Mouse (Mus musculus): ENCODE results near the gene Gm10718. TPM values are rescaled to one million over a fixed set of nuclear protein-coding genes. Genes with fewer than 3 reads are reported as not detected.
A peak's percentile ranks its signal among the peaks of the same experiment; 100 is the strongest.
"Not testable (repeated sequence)": the region's sequence is repeated elsewhere in the genome, so short reads cannot be mapped to it uniquely, and the experiment has no call there.

The Gm10718 gene
- 0.50 and 1.1 TPM in 2 replicates for polyA plus RNA-seq (2016; fragmentation: Nextera tagmentation; extraction: Ambion mirVana)

- H3K27ac ChIP-seq (replicated peaks); H3K36me3 ChIP-seq; H3K4me2 ChIP-seq (replicated peaks); H3K9me3 ChIP-seq; H3K4me1 ChIP-seq; H3K9ac ChIP-seq (replicated peaks); H3K4me3 ChIP-seq; ATAC-seq (ENCODE audit: low FRiP score, low read depth); H3K27me3 ChIP-seq: not testable (repeated sequence)
- WGBS = 74% methylated on average over 12 of the region's 13 CpGs
Measured at GRCm38 (mm10) chr9:3023312-3023984, at the start of gene Gm10718. Gm10718 (plus strand) TSS chr9:3023547.

DNA sequence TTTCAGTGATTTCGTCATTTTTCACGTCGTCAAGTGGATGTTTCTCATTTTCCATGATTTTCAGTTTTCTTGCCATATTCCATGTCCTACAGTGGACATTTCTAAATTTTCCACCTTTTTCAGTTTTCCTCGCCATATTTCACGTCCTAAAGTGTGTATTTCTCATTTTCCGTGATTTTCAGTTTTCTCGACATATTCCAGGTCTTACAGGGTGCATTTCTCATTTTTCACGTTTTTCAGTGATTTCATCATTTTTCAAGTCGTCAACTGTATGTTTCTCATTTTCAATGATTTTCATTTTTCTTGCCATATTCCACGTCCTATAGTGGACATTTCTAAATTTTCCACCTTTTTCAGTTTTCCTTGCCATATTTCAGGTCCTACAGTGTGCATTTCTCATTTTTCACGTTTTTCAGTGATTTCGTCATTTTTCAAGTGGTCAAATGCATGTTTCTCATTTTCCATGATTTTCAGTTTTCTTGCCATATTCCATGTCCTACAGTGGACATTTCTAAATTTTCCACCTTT, 22.8 kb upstream of the Gm10718 start, which contains the start of gene Gm10722:
Gene Gm10722 (plus strand): TSS at position 478 of the 528 bp plus-strand sequence.
- H3K4me2 ChIP-seq (replicated peaks); H3K9ac ChIP-seq (replicated peaks); H3K9me3 ChIP-seq; H3K36me3 ChIP-seq; H3K27me3 ChIP-seq; H3K27ac ChIP-seq (replicated peaks); H3K4me3 ChIP-seq; H3K4me1 ChIP-seq; ATAC-seq (ENCODE audit: low FRiP score, low read depth): not testable (repeated sequence)
- 73% methylated on average over 12 of the region's 12 CpGs for WGBS

DNA sequence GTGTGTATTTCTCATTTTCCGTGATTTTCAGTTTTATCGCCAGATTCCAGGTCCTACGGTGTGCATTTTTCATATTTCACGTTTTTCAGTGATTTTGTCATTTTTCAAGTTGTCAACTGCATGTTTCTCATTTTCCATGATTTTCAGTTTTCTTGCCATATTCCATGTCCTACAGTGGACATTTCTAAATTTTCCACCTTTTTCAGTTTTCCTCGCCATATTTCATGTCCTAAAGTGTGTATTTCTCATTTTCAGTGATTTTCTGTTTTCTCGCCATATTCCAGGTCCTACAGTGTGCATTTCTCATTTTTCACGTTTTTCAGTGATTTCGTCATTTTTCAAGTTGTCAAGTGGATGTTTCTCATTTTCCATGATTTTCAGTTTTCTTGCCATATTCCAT, 22.3 kb upstream of the Gm10718 start:
- not testable (repeated sequence) for H3K4me1 ChIP-seq; H3K4me2 ChIP-seq (replicated peaks); ATAC-seq (ENCODE audit: low FRiP score, low read depth); H3K4me3 ChIP-seq; H3K27ac ChIP-seq (replicated peaks); H3K36me3 ChIP-seq; H3K9ac ChIP-seq (replicated peaks); H3K9me3 ChIP-seq; H3K27me3 ChIP-seq
- 66% methylated on average over 8 of the region's 8 CpGs for WGBS

GRCm38 (mm10) chr9:3001948-3002659, 21.2 kb upstream of the Gm10718 start:
- not testable (repeated sequence) for H3K4me3 ChIP-seq; H3K36me3 ChIP-seq; H3K9me3 ChIP-seq; H3K27ac ChIP-seq (replicated peaks); H3K4me1 ChIP-seq; H3K4me2 ChIP-seq (replicated peaks); H3K27me3 ChIP-seq
- 0 out of 2 replicates have a peak overlapping the region, but pooled peaks have one; percentile 0 for H3K9ac ChIP-seq (replicated peaks)
- peak; percentile 87 for ATAC-seq (ENCODE audit: low FRiP score, low read depth)
- WGBS = 67% methylated on average over 9 of the region's 11 CpGs

GRCm38 (mm10) chr9:3002794-3003396, 20.5 kb upstream of the Gm10718 start, which contains the start of gene Gm11168:
Gm11168 (plus strand) TSS chr9:3003346.
- H3K27me3 ChIP-seq; H3K4me3 ChIP-seq; H3K4me2 ChIP-seq (replicated peaks); H3K27ac ChIP-seq (replicated peaks); H3K36me3 ChIP-seq; H3K4me1 ChIP-seq; ATAC-seq (ENCODE audit: low FRiP score, low read depth); H3K9me3 ChIP-seq: not testable (repeated sequence)
- 77% methylated on average over 6 of the region's 14 CpGs for WGBS
- H3K9ac ChIP-seq (replicated peaks) = 0 out of 2 replicates have a peak within 1 kb of the TSS, but pooled peaks have one; percentile 0

DNA sequence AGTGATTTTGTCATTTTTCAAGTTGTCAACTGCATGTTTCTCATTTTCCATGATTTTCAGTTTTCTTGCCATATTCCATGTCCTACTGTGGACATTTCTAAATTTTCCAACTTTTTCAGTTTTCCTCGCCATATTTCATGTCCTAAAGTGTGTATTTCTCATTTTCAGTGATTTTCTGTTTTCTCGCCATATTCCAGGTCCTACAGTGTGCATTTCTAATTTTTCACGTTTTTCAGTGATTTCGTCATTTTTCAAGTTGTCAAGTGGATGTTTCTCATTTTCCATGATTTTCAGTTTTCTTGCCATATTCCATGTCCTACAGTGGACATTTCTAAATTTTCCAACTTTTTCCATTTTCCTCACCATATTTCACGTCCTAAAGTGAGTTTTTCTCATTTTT, 17.2 kb upstream of the Gm10718 start:
- H3K9me3 ChIP-seq; H3K4me1 ChIP-seq; H3K4me2 ChIP-seq (replicated peaks); H3K9ac ChIP-seq (replicated peaks); H3K36me3 ChIP-seq; H3K4me3 ChIP-seq; H3K27ac ChIP-seq (replicated peaks); H3K27me3 ChIP-seq; ATAC-seq (ENCODE audit: low FRiP score, low read depth): not testable (repeated sequence)
- 84% methylated on average over 1 of the region's 5 CpGs for WGBS

GRCm38 (mm10) chr9:3006636-3007035, 16.7 kb upstream of the Gm10718 start:
- H3K9ac ChIP-seq (replicated peaks); H3K4me3 ChIP-seq; H3K36me3 ChIP-seq; H3K27ac ChIP-seq (replicated peaks); H3K4me2 ChIP-seq (replicated peaks); H3K4me1 ChIP-seq; H3K27me3 ChIP-seq; H3K9me3 ChIP-seq: not testable (repeated sequence)
- WGBS = 70% methylated on average over 8 of the region's 8 CpGs
- ATAC-seq (ENCODE audit: low FRiP score, low read depth) = peak; percentile 77

GRCm38 (mm10) chr9:3007272-3007671, 16.1 kb upstream of the Gm10718 start:
- WGBS = 77% methylated on average over 8 of the region's 9 CpGs
- not testable (repeated sequence) for H3K27me3 ChIP-seq

DNA sequence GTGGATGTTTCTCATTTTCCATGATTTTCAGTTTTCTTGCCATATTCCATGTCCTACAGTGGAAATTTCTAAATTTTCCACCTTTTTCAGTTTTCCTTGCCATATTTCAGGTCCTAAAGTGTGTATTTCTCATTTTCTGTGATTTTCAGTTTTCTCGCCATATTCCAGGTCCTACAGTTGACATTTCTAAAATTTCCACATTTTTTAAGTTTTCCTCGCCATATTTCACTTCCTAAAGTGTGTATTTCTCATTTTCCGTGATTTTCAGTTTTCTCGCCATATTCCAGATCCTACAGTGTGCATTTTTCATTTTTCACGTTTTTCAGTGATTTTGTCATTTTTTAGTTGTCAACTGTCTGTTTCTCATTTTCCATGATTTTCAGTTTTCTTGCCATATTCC, 14.0 kb upstream of the Gm10718 start:
- not testable (repeated sequence) for H3K4me1 ChIP-seq; H3K9ac ChIP-seq (replicated peaks); H3K36me3 ChIP-seq; H3K4me2 ChIP-seq (replicated peaks); H3K4me3 ChIP-seq; H3K27ac ChIP-seq (replicated peaks); H3K27me3 ChIP-seq; H3K9me3 ChIP-seq
- ATAC-seq (ENCODE audit: low FRiP score, low read depth) = peak; percentile 20
- no CpG with 5 or more reads among the region's 5 CpGs for WGBS

More at GRCm38 (mm10) chr9:3007272-3007671, 16.1 kb upstream of the Gm10718 start:
- H3K4me1 ChIP-seq; H3K9ac ChIP-seq (replicated peaks); H3K27ac ChIP-seq (replicated peaks); H3K4me3 ChIP-seq; H3K4me2 ChIP-seq (replicated peaks); H3K9me3 ChIP-seq; H3K36me3 ChIP-seq: not testable (repeated sequence)
- ATAC-seq (ENCODE audit: low FRiP score, low read depth) = peak; percentile 35

- not testable (repeated sequence) for H3K4me2 ChIP-seq (replicated peaks); ATAC-seq (ENCODE audit: low FRiP score, low read depth)
- 79% methylated on average over 3 of the region's 7 CpGs for WGBS
Measured at GRCm38 (mm10) chr9:3012054-3012621, 11.2 kb upstream of the Gm10718 start.

DNA sequence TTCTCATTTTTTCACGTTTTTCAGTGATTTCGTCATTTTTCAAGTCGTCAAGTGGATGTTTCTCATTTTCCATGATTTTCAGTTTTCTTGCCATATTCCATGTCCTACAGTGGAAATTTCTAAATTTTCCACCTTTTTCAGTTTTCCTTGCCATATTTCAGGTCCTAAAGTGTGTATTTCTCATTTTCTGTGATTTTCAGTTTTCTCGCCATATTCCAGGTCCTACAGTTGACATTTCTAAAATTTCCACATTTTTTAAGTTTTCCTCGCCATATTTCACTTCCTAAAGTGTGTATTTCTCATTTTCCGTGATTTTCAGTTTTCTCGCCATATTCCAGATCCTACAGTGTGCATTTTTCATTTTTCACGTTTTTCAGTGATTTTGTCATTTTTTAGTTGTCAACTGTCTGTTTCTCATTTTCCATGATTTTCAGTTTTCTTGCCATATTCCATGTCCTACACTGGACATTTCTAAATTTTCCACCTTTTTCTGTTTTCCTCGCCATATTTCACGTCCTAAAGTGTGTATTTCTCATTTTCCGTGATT, 10.5 kb upstream of the Gm10718 start, which contains the start of gene Gm10721:
Gene Gm10721 (plus strand): TSS at position 408 of the 547 bp plus-strand sequence.
- H3K27me3 ChIP-seq; H3K9me3 ChIP-seq; H3K4me1 ChIP-seq; H3K9ac ChIP-seq (replicated peaks); H3K27ac ChIP-seq (replicated peaks); H3K36me3 ChIP-seq; H3K4me3 ChIP-seq; H3K4me2 ChIP-seq (replicated peaks): not testable (repeated sequence)
- ATAC-seq (ENCODE audit: low FRiP score, low read depth) = peak; percentile 64
- no CpG with 5 or more reads among the region's 11 CpGs for WGBS

More at GRCm38 (mm10) chr9:3012054-3012621, 11.2 kb upstream of the Gm10718 start:
- H3K9me3 ChIP-seq; H3K36me3 ChIP-seq; H3K27ac ChIP-seq (replicated peaks); H3K4me1 ChIP-seq; H3K27me3 ChIP-seq; H3K9ac ChIP-seq (replicated peaks); H3K4me3 ChIP-seq: not testable (repeated sequence)

Measured in midbrain, embryonic 12.5 days (tissue).